Mouse (Mus musculus): ENCODE data around the gene Rabgap1l.

- TF ChIP-seq CTCF (IDR thresholded peaks at IDR 0.05; ENCODE audit: extremely low read depth, insufficient read depth, insufficient read length, insufficient replicate concordance) (no peak), POLR2A (IDR thresholded peaks at IDR 0.05; ENCODE audit: low read depth, low read length) (no peak)
These were observed 422.5 kb downstream of the Rabgap1l start for GRCm38 (mm10) chr1:160370552-160370951.

Data from spleen, adult 2 months (tissue).